Comparison of ENCODE assay signal across 9 mouse cellular contexts in genomic region chr5:110023273-110023672, GRCm38 (mm10). TPM values are rescaled to one million over a fixed set of nuclear protein-coding genes. Genes with fewer than 3 reads are reported as not detected.
DNase-seq lines count a peak whose midpoint lies in the region; ATAC-seq lines count a peak whose summit lies in the region.
"Had no signal": no experiment of that assay in that cellular context is flagged by ENCODE, and none has a peak within 500 bp of the region (broad histone marks: within the 10 kb centered on the region; RNA-seq: fewer than 3 reads in every experiment).

No protein-coding gene starts in this region.

- H3K27ac ChIP-seq in kidney, embryonic 15.5 days, result no peak overlapping the region
- no peak overlapping the region for H3K27ac ChIP-seq in embryonic facial prominence, embryonic 11.5 days (replicated peaks; ENCODE audit: low read depth, low read length)
- no peak overlapping the region for H3K27ac ChIP-seq in intestine, embryonic 15.5 days
- H3K27ac ChIP-seq in midbrain, embryonic 16.5 days (ENCODE audit: low read length), result peak overlapping the region; percentile 75
- H3K27ac ChIP-seq in kidney, embryonic 14.5 days (ENCODE audit: low read depth, low read length), result no peak overlapping the region

- WGBS in kidney, embryonic 15.5 days, result 66% methylated on average over 9 of the region's 9 CpGs
- 52% methylated on average over 9 of the region's 9 CpGs for WGBS in embryonic facial prominence, embryonic 11.5 days
- WGBS in intestine, embryonic 15.5 days, result 50% methylated on average over 9 of the region's 9 CpGs
- 22% methylated on average over 9 of the region's 9 CpGs for WGBS in midbrain, embryonic 16.5 days
- 70% methylated on average over 9 of the region's 9 CpGs for WGBS in kidney, embryonic 14.5 days

- H3K36me3 ChIP-seq in kidney, embryonic 15.5 days, result no peaks in the 10 kb centered on the region
- no peaks in the 10 kb centered on the region for H3K36me3 ChIP-seq in embryonic facial prominence, embryonic 11.5 days (replicated peaks; ENCODE audit: control insufficient read depth, insufficient read depth, low read depth, low read length)
- H3K36me3 ChIP-seq in intestine, embryonic 15.5 days, result no peaks in the 10 kb centered on the region
- no peaks in the 10 kb centered on the region for H3K36me3 ChIP-seq in midbrain, embryonic 16.5 days (ENCODE audit: control insufficient read depth, insufficient read depth, low read length)
- no peaks in the 10 kb centered on the region for H3K36me3 ChIP-seq in kidney, embryonic 14.5 days (ENCODE audit: control insufficient read depth, insufficient read depth, low read length)

- peaks cover 3% of the 10 kb centered on the region; the same call in 1 of the 2 replicates for H3K9me3 ChIP-seq in kidney, embryonic 15.5 days (replicated peaks)
- no peaks in the 10 kb centered on the region for H3K9me3 ChIP-seq in embryonic facial prominence, embryonic 11.5 days (replicated peaks; ENCODE audit: control insufficient read depth, low read length)
- no peaks in the 10 kb centered on the region for H3K9me3 ChIP-seq in intestine, embryonic 15.5 days
- no peaks in the 10 kb centered on the region for H3K9me3 ChIP-seq in midbrain, embryonic 16.5 days (replicated peaks; ENCODE audit: control insufficient read depth, low read length, poor library complexity, severe bottlenecking)
- H3K9me3 ChIP-seq in kidney, embryonic 14.5 days (ENCODE audit: control insufficient read depth, low read length), result no peaks in the 10 kb centered on the region; the same call in 1 of the 2 replicates

- H3K9ac ChIP-seq in kidney, embryonic 15.5 days, result no peak overlapping the region
- H3K9ac ChIP-seq in embryonic facial prominence, embryonic 11.5 days (replicated peaks; ENCODE audit: low read length), result 0 out of 2 replicates have a peak overlapping the region, but pooled peaks have one; percentile 13
- no peak overlapping the region for H3K9ac ChIP-seq in intestine, embryonic 15.5 days
- H3K9ac ChIP-seq in midbrain, embryonic 16.5 days (ENCODE audit: low read depth, low read length), result peak overlapping the region; percentile 53
- H3K9ac ChIP-seq in kidney, embryonic 14.5 days (ENCODE audit: low read depth, low read length), result no peak overlapping the region

- H3K4me3 ChIP-seq in kidney, embryonic 15.5 days (replicated peaks), result 0 out of 2 replicates have a peak overlapping the region, but pooled peaks have one; percentile 1
- H3K4me3 ChIP-seq in embryonic facial prominence, embryonic 11.5 days (ENCODE audit: low read depth, low read length), result no peak overlapping the region
- no peak overlapping the region for H3K4me3 ChIP-seq in intestine, embryonic 15.5 days (replicated peaks)
- H3K4me3 ChIP-seq in midbrain, embryonic 16.5 days (ENCODE audit: low read depth, low read length), result peak overlapping the region; percentile 35
- H3K4me3 ChIP-seq in kidney, embryonic 14.5 days (ENCODE audit: low read length), result no peak overlapping the region

- H3K4me2 ChIP-seq in kidney, embryonic 15.5 days, result 0 out of 2 replicates have a peak overlapping the region, but pooled peaks have one; percentile 19
- 0 out of 2 replicates have a peak overlapping the region, but pooled peaks have one; percentile 10 for H3K4me2 ChIP-seq in embryonic facial prominence, embryonic 11.5 days (ENCODE audit: low read depth, low read length)
- peak overlapping the region; percentile 38 for H3K4me2 ChIP-seq in intestine, embryonic 15.5 days (replicated peaks)
- peak overlapping the region; percentile 56 for H3K4me2 ChIP-seq in midbrain, embryonic 16.5 days (ENCODE audit: low read length)
- H3K4me2 ChIP-seq in kidney, embryonic 14.5 days (replicated peaks; ENCODE audit: low read depth, low read length), result no peak overlapping the region; the same call in 1 of the 2 replicates

- no peaks in the 10 kb centered on the region for H3K4me1 ChIP-seq in kidney, embryonic 15.5 days
- H3K4me1 ChIP-seq in embryonic facial prominence, embryonic 11.5 days (ENCODE audit: control insufficient read depth, insufficient read depth, low read length), result no peaks in the 10 kb centered on the region
- no peaks in the 10 kb centered on the region for H3K4me1 ChIP-seq in intestine, embryonic 15.5 days (replicated peaks)
- H3K4me1 ChIP-seq in midbrain, embryonic 16.5 days (ENCODE audit: control insufficient read depth, insufficient read depth, low read length), result no peaks in the 10 kb centered on the region
- no peaks in the 10 kb centered on the region for H3K4me1 ChIP-seq in kidney, embryonic 14.5 days (ENCODE audit: control insufficient read depth, insufficient read depth, low read length)

- no peak for ATAC-seq in kidney, embryonic 15.5 days (replicated peaks; ENCODE audit: low FRiP score)
- no peak for ATAC-seq in embryonic facial prominence, embryonic 11.5 days (replicated peaks; ENCODE audit: insufficient number of reproducible peaks, low FRiP score, low TSS enrichment, low read depth)
- ATAC-seq in intestine, embryonic 15.5 days, result peak; percentile 47
- ATAC-seq in midbrain, embryonic 16.5 days, result peak; percentile 91
- no peak for ATAC-seq in kidney, embryonic 14.5 days (ENCODE audit: low FRiP score, low TSS enrichment)

- H3K27me3 ChIP-seq in kidney, embryonic 15.5 days, result no peaks in the 10 kb centered on the region
- H3K27me3 ChIP-seq in embryonic facial prominence, embryonic 11.5 days (ENCODE audit: control insufficient read depth, insufficient read depth, low read length), result no peaks in the 10 kb centered on the region
- no peaks in the 10 kb centered on the region for H3K27me3 ChIP-seq in intestine, embryonic 15.5 days (replicated peaks)
- H3K27me3 ChIP-seq in midbrain, embryonic 16.5 days (ENCODE audit: control insufficient read depth, insufficient read depth, low read depth, low read length), result no peaks in the 10 kb centered on the region
- no peaks in the 10 kb centered on the region for H3K27me3 ChIP-seq in kidney, embryonic 14.5 days (ENCODE audit: control insufficient read depth, insufficient read depth, low read length)

- DNase-seq in kidney, adult 9 months, result no peak
- DNase-seq in embryonic facial prominence, embryonic 11.5 days (ENCODE audit: low spot score), result peak; percentile 4
- no peak for DNase-seq in layer of hippocampus, adult 8-10 months (ENCODE audit: low spot score in 2 of 2)
- DNase-seq in kidney, postnatal 14 days, result no peak

RNA-seq across cellular contexts. Expression of gene Zfp932, which starts 27.0 kb away (rescaled TPM):
- 21.7 and 24.1 TPM in 2 replicates for polyA plus RNA-seq in kidney, embryonic 15.5 days (2015; fragmentation: Nextera tagmentation; extraction: Ambion mirVana)
- polyA plus RNA-seq in embryonic facial prominence, embryonic 11.5 days (2014; fragmentation: Nextera tagmentation; extraction: Ambion mirVana), result 22.3 and 26.7 TPM in 2 replicates
- polyA plus RNA-seq in intestine, embryonic 15.5 days (2015; fragmentation: Nextera tagmentation; extraction: Ambion mirVana), result 14.3 and 17.2 TPM in 2 replicates
- polyA plus RNA-seq in midbrain, embryonic 16.5 days (2015; fragmentation: Nextera tagmentation; extraction: Ambion mirVana), result 22.9 and 25.1 TPM in 2 replicates
- 10 to 100 TPM; 50.8 to 76.7 (median 63.9) TPM for total RNA-seq in layer of hippocampus, adult 8-10 months (2022)
- 28.5 and 29.6 TPM in 2 replicates for polyA plus RNA-seq in kidney, embryonic 14.5 days (2014; fragmentation: Nextera tagmentation; extraction: Ambion mirVana)

RNA-seq across cellular contexts. Expression of gene Gm17655, which starts 49.0 kb away (rescaled TPM):
- polyA plus RNA-seq in kidney, embryonic 15.5 days (2015; fragmentation: Nextera tagmentation; extraction: Ambion mirVana), result 6.7 and 7.6 TPM in 2 replicates
- polyA plus RNA-seq in embryonic facial prominence, embryonic 11.5 days (2014; fragmentation: Nextera tagmentation; extraction: Ambion mirVana), result 4.5 and 7.1 TPM in 2 replicates
- polyA plus RNA-seq in intestine, embryonic 15.5 days (2015; fragmentation: Nextera tagmentation; extraction: Ambion mirVana), result 2.2 and 2.3 TPM in 2 replicates
- 4.7 and 8.9 TPM in 2 replicates for polyA plus RNA-seq in midbrain, embryonic 16.5 days (2015; fragmentation: Nextera tagmentation; extraction: Ambion mirVana)
- 10 to 100 TPM in 2 of 4 experiments, 1 to 10 TPM in 2; 4.8 to 15.5 (median 11.4) TPM for total RNA-seq in layer of hippocampus, adult 8-10 months (2022)
- 5.1 and 5.3 TPM in 2 replicates for polyA plus RNA-seq in kidney, embryonic 14.5 days (2014; fragmentation: Nextera tagmentation; extraction: Ambion mirVana)
- polyA plus RNA-seq: liver, adult 2 months had no signal

Comparison
In these comparisons a context has a peak if more than half of its experiments do, and no peak if none do; other contexts are left out.
1. H3K4me3 ChIP-seq: peak in kidney, embryonic 15.5 days (single experiment) and midbrain, embryonic 16.5 days (single experiment); none in embryonic facial prominence, embryonic 11.5 days (single experiment), intestine, embryonic 15.5 days (single experiment) and kidney, embryonic 14.5 days (single experiment).
2. ATAC-seq: peak in intestine, embryonic 15.5 days (single experiment) and midbrain, embryonic 16.5 days (single experiment); none in kidney, embryonic 15.5 days (single experiment), embryonic facial prominence, embryonic 11.5 days (single experiment) and kidney, embryonic 14.5 days (single experiment).
3. H3K9ac ChIP-seq: peak in embryonic facial prominence, embryonic 11.5 days (single experiment) and midbrain, embryonic 16.5 days (single experiment); none in kidney, embryonic 15.5 days (single experiment), intestine, embryonic 15.5 days (single experiment) and kidney, embryonic 14.5 days (single experiment).